8 mouse cellular contexts compared by ENCODE assay signal in the genomic region with DNA sequence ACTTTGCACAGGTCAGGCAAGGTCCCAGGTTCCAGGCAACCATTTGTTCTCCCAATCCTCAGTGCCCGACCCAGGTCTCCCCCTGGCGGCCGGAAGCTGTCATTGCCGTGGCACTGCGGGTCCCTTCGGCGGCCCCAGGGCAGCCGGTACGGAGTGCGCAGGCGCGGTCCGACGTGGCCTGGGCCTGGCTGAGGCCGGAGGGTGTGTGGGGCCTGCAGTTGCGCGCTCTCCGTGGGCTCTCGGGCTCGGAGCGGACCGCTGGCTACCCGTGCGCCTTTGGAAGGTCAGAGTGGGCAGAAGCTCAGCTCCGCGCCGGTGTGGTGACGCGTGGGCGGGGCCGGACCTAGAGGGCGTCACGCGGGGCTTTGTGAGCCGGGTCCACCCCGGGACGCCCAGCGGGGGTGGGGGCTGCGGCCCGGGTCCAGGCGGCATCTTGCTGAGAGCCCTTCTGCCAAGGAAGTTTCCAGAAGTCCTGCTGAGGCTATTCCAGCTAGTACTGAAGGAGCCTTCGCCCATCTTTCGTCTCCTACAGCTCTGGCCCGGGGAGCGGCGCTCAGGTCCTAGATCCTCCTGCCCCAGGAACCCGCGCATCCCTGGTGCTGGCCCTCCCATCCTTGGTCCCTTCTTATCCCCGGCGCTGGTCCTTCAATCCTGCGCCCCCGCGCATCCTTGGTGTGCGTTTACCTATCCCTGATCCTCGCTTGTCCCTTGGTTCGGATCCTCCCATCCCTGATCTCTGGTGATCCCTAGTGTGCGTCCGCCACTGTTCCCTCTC. TPM values are rescaled to one million over a fixed set of nuclear protein-coding genes. Genes with fewer than 3 reads are reported as not detected.
A peak's percentile ranks its signal among the peaks of the same experiment; 100 is the strongest.
DNase-seq lines count a peak whose midpoint lies in the region; ATAC-seq and TF ChIP-seq lines count a peak whose summit lies in the region.

Spg20 (plus strand) TSS at position 174 of the 775 bp plus-strand sequence.

- TF ChIP-seq CTCF in liver, embryonic 14.5 days (IDR thresholded peaks at IDR 0.05; ENCODE audit: low read depth), result peak; percentile 94
- peak; percentile 97 for TF ChIP-seq CTCF in stomach, postnatal 0 days (IDR thresholded peaks at IDR 0.05; ENCODE audit: low read depth)

- no peak for TF ChIP-seq EP300 in liver, embryonic 14.5 days (IDR thresholded peaks at IDR 0.05; ENCODE audit: low read depth)
- TF ChIP-seq EP300 in stomach, postnatal 0 days (optimal IDR thresholded peaks at IDR 0.05), result no peak

- H3K36me3 ChIP-seq in forebrain, embryonic 10.5 days (replicated peaks), result peaks cover 8% of the 10 kb centered on the region
- H3K36me3 ChIP-seq in heart, embryonic 15.5 days, result peaks cover 3% of the 10 kb centered on the region
- no peaks in the 10 kb centered on the region for H3K36me3 ChIP-seq in liver, embryonic 14.5 days (replicated peaks; ENCODE audit: control insufficient read depth, insufficient read depth, low read depth)
- peaks cover 4% of the 10 kb centered on the region for H3K36me3 ChIP-seq in neural tube, embryonic 11.5 days (ENCODE audit: control insufficient read depth, insufficient read depth, low read length)
- peaks cover 2% of the 10 kb centered on the region for H3K36me3 ChIP-seq in stomach, postnatal 0 days (ENCODE audit: control insufficient read depth, insufficient read depth, low read length)

- peak within 1 kb of the TSS; percentile 95 for H3K27ac ChIP-seq in forebrain, embryonic 10.5 days
- H3K27ac ChIP-seq in heart, embryonic 15.5 days, result peak within 1 kb of the TSS; percentile 94
- no peak within 1 kb of the TSS for H3K27ac ChIP-seq in liver, embryonic 14.5 days
- peak within 1 kb of the TSS; percentile 51 for H3K27ac ChIP-seq in neural tube, embryonic 11.5 days (ENCODE audit: low read depth, low read length)
- peak within 1 kb of the TSS; percentile 93 for H3K27ac ChIP-seq in stomach, postnatal 0 days (replicated peaks)

- peaks cover 3% of the 10 kb centered on the region; the same call in 1 of the 2 replicates for H3K9me3 ChIP-seq in forebrain, embryonic 10.5 days
- no peaks in the 10 kb centered on the region for H3K9me3 ChIP-seq in heart, embryonic 15.5 days (replicated peaks)
- no peaks in the 10 kb centered on the region for H3K9me3 ChIP-seq in liver, embryonic 14.5 days (ENCODE audit: control insufficient read depth, low read length)
- no peaks in the 10 kb centered on the region for H3K9me3 ChIP-seq in neural tube, embryonic 11.5 days (ENCODE audit: control insufficient read depth, low read length)
- H3K9me3 ChIP-seq in stomach, postnatal 0 days (ENCODE audit: control insufficient read depth, low read length), result no peaks in the 10 kb centered on the region

- peak within 1 kb of the TSS; percentile 62 for H3K4me3 ChIP-seq in forebrain, embryonic 10.5 days
- peak within 1 kb of the TSS; percentile 83 for H3K4me3 ChIP-seq in heart, embryonic 15.5 days
- peak within 1 kb of the TSS; percentile 78 to 79 for H3K4me3 ChIP-seq in liver, embryonic 14.5 days (ENCODE audit: insufficient read depth in 1 of 2, low read depth in 2 of 2, low read length in 2 of 2)
- H3K4me3 ChIP-seq in neural tube, embryonic 11.5 days (ENCODE audit: low read depth, low read length), result peak within 1 kb of the TSS; percentile 54
- H3K4me3 ChIP-seq in stomach, postnatal 0 days (ENCODE audit: low read depth, low read length), result peak within 1 kb of the TSS; percentile 94

- H3K27me3 ChIP-seq in forebrain, embryonic 10.5 days (ENCODE audit: poor library complexity, severe bottlenecking), result no peaks in the 10 kb centered on the region
- H3K27me3 ChIP-seq in heart, embryonic 15.5 days, result no peaks in the 10 kb centered on the region
- H3K27me3 ChIP-seq in liver, embryonic 14.5 days (ENCODE audit: control insufficient read depth, insufficient read depth, low read length), result no peaks in the 10 kb centered on the region
- no peaks in the 10 kb centered on the region for H3K27me3 ChIP-seq in neural tube, embryonic 11.5 days (ENCODE audit: control insufficient read depth, insufficient read depth, low read length)
- H3K27me3 ChIP-seq in stomach, postnatal 0 days (ENCODE audit: control insufficient read depth, insufficient read depth, low read length), result no peaks in the 10 kb centered on the region

- DNase-seq in c-Kit-negative CD71-positive TER-119-positive erythroid progenitor cells, embryonic 14.5 days (ENCODE audit: low read depth, low spot score), result peak; percentile 68
- peak; percentile 94 for DNase-seq in forebrain, embryonic 10.5 days (ENCODE audit: extremely low spot score, low spot score)
- peak; percentile 95 for DNase-seq in kidney, postnatal 25 days
- peak; percentile 59 to 68 (median 68) for DNase-seq in liver, embryonic 14.5 days (ENCODE audit: low read depth in 3 of 3, low spot score in 3 of 3)
- peak; percentile 96 for DNase-seq in neural tube, embryonic 11.5 days (ENCODE audit: low spot score)
- peak; percentile 95 for DNase-seq in stomach, postnatal 0 days (ENCODE audit: low spot score)

- peak; percentile 91 for ATAC-seq in CD4-positive, CD25-positive, alpha-beta regulatory T cell, adult 4 months
- ATAC-seq in heart, embryonic 15.5 days (replicated peaks; ENCODE audit: insufficient number of reproducible peaks, insufficient read depth, low FRiP score, low read depth), result peak; percentile 93
- peak; percentile 93 for ATAC-seq in liver, embryonic 14.5 days (ENCODE audit: insufficient read depth)
- ATAC-seq in neural tube, embryonic 11.5 days (ENCODE audit: insufficient read depth, low FRiP score, low TSS enrichment), result peak; percentile 97
- peak; percentile 97 for ATAC-seq in stomach, postnatal 0 days (ENCODE audit: low FRiP score, low TSS enrichment)

- peak within 1 kb of the TSS; percentile 95 for H3K9ac ChIP-seq in heart, embryonic 15.5 days
- H3K9ac ChIP-seq in liver, embryonic 14.5 days (replicated peaks), result peak within 1 kb of the TSS; percentile 80
- H3K9ac ChIP-seq in neural tube, embryonic 11.5 days (ENCODE audit: low read length), result peak within 1 kb of the TSS; percentile 85
- peak within 1 kb of the TSS; percentile 97 for H3K9ac ChIP-seq in stomach, postnatal 0 days (ENCODE audit: low read length)

- WGBS in forebrain, embryonic 10.5 days, result under 1% methylated on average over 58 of the region's 58 CpGs
- WGBS in heart, embryonic 15.5 days, result 1% methylated on average over 52 of the region's 58 CpGs
- WGBS in liver, embryonic 14.5 days (ENCODE audit: insufficient replicate concordance), result under 1% methylated on average over 58 of the region's 58 CpGs
- 2% methylated on average over 58 of the region's 58 CpGs for WGBS in neural tube, embryonic 11.5 days
- WGBS in stomach, postnatal 0 days, result under 1% methylated on average over 58 of the region's 58 CpGs

- peak within 1 kb of the TSS; percentile 78 for H3K4me2 ChIP-seq in heart, embryonic 15.5 days
- peak within 1 kb of the TSS; percentile 68 for H3K4me2 ChIP-seq in liver, embryonic 14.5 days (ENCODE audit: low read depth)
- H3K4me2 ChIP-seq in neural tube, embryonic 11.5 days (ENCODE audit: low read depth), result peak within 1 kb of the TSS; percentile 60
- peak within 1 kb of the TSS; percentile 75 for H3K4me2 ChIP-seq in stomach, postnatal 0 days (replicated peaks; ENCODE audit: low read depth)

- peaks cover 25% of the 10 kb centered on the region for H3K4me1 ChIP-seq in forebrain, embryonic 10.5 days
- H3K4me1 ChIP-seq in heart, embryonic 15.5 days (replicated peaks), result peaks cover 33% of the 10 kb centered on the region
- peaks cover 4 to 15% of the 10 kb centered on the region in 2 experiments; a peak in 3 of 4 replicates for H3K4me1 ChIP-seq in liver, embryonic 14.5 days (replicated peaks; ENCODE audit: control insufficient read depth in 2 of 2, insufficient read depth in 2 of 2, low read length in 1 of 2)
- no peaks in the 10 kb centered on the region for H3K4me1 ChIP-seq in neural tube, embryonic 11.5 days (ENCODE audit: control insufficient read depth, insufficient read depth, low read length)
- 0 out of 2 replicates have a peak, but pooled peaks cover 2% of the 10 kb centered on the region for H3K4me1 ChIP-seq in stomach, postnatal 0 days (replicated peaks; ENCODE audit: control insufficient read depth, insufficient read depth)

RNA-seq across cellular contexts. Expression of gene Spg20, which starts in this region (rescaled TPM):
- 10 to 100 TPM; 21.3 to 24.7 TPM for polyA plus RNA-seq in CD4-positive, CD25-positive, alpha-beta regulatory T cell, adult 4 months (2017; shearing (Covaris generic))
- polyA plus RNA-seq in forebrain, embryonic 10.5 days (2016; fragmentation: Nextera tagmentation; extraction: Ambion mirVana), result 56.6 and 58.5 TPM in 2 replicates
- 29.3 and 32.7 TPM in 2 replicates for polyA plus RNA-seq in heart, embryonic 15.5 days (2015; fragmentation: Nextera tagmentation; extraction: Ambion mirVana)
- 3.1 and 3.9 TPM in 2 replicates for polyA plus RNA-seq in liver, embryonic 14.5 days (2012; rRNA removed)
- 6.0 and 7.7 TPM in 2 replicates for polyA plus RNA-seq in liver, embryonic 14.5 days (2014; fragmentation: Nextera tagmentation; extraction: Ambion mirVana)
- polyA plus RNA-seq in neural tube, embryonic 11.5 days (2014; fragmentation: Nextera tagmentation; extraction: Ambion mirVana), result 55.4 and 55.5 TPM in 2 replicates
- 14.4 and 16.1 TPM in 2 replicates for polyA plus RNA-seq in stomach, postnatal 0 days (2015; fragmentation: Nextera tagmentation; extraction: Ambion mirVana)
